Mouse (Mus musculus) embryonic facial prominence, embryonic 14.5 days (tissue): Measurements from ENCODE around the gene Zfp354c. TPM values are rescaled to one million over a fixed set of nuclear protein-coding genes. Genes with fewer than 3 reads are reported as not detected.

Experiments
- ATAC-seq: fragments of 200-750 bp; cut with Nextera tagmentation; 2 replicates; pipeline ENCODE4 v1.8.0; 2017; ENCODE audit warnings: low read depth, moderate number of reproducible peaks, moderate TSS enrichment
- DNase-seq: peaks from one replicate; pipeline ENCODE4 v3.0.0-alpha.2; 2015; ENCODE audit warnings: low spot score
- H3K27ac ChIP-seq: fragments of 300-500 bp; sonication (generic); replicated peaks from 2 replicates; pipeline ENCODE4 v1.5.1; 2014; ENCODE audit warnings: low read depth, mild to moderate bottlenecking, low read length, moderate library complexity
- H3K27me3 ChIP-seq: fragments of 300-500 bp; sonication (generic); replicated peaks from 2 replicates; pipeline ENCODE4 v1.6.1; 2014; ENCODE audit warnings: low read length; ENCODE audit not compliant: control insufficient read depth, insufficient read depth
- H3K36me3 ChIP-seq: fragments of 300-500 bp; sonication (generic); 2 replicates; pipeline ENCODE4 v1.6.1; 2014; ENCODE audit warnings: low read length, mixed read lengths; ENCODE audit not compliant: control insufficient read depth, insufficient read depth
- H3K4me1 ChIP-seq: fragments of 300-500 bp; sonication (generic); 2 replicates; pipeline ENCODE4 v1.6.1; 2014; ENCODE audit warnings: antibody characterized with exemption, low read length; ENCODE audit not compliant: control insufficient read depth, insufficient read depth
- H3K4me2 ChIP-seq: fragments of 300-500 bp; sonication (generic); 2 replicates; pipeline ENCODE4 v1.6.1; 2014; ENCODE audit warnings: low read depth, mild to moderate bottlenecking, low read length, moderate library complexity, mixed read lengths
- H3K4me3 ChIP-seq: fragments of 300-500 bp; sonication (generic); 2 replicates; pipeline ENCODE4 v1.5.1; 2014; ENCODE audit warnings: low read depth, mild to moderate bottlenecking, low read length
- H3K9ac ChIP-seq: fragments of 300-500 bp; sonication (generic); 2 replicates; pipeline ENCODE4 v1.6.1; 2014; ENCODE audit warnings: low read depth, mild to moderate bottlenecking, low read length, moderate library complexity, mixed read lengths
- H3K9me3 ChIP-seq: fragments of 300-500 bp; sonication (generic); 2 replicates; pipeline ENCODE4 v1.6.1; 2016; ENCODE audit warnings: low read length; ENCODE audit not compliant: control insufficient read depth
- WGBS: fragments of 180-500 bp; shearing (Covaris S2); extraction: QIAGEN DNeasy Blood & Tissue Kit; methylation state at CpG from one replicate; pipeline ENCODE4 v1.1.7; 2014; 5-methylcytosine and 5-hydroxymethylcytosine counted together
- polyA plus RNA-seq: library from polyadenylated mRNA; unstranded; fragments of >200 nt; fragmentation: Nextera tagmentation; extraction: Ambion mirVana; gene quantifications from 2 replicates; pipeline ENCODE4 v1.2.1, GENCODE M21; 2014

Zfp354c gene
- 45.9 and 49.4 TPM in 2 replicates for polyA plus RNA-seq

DNA sequence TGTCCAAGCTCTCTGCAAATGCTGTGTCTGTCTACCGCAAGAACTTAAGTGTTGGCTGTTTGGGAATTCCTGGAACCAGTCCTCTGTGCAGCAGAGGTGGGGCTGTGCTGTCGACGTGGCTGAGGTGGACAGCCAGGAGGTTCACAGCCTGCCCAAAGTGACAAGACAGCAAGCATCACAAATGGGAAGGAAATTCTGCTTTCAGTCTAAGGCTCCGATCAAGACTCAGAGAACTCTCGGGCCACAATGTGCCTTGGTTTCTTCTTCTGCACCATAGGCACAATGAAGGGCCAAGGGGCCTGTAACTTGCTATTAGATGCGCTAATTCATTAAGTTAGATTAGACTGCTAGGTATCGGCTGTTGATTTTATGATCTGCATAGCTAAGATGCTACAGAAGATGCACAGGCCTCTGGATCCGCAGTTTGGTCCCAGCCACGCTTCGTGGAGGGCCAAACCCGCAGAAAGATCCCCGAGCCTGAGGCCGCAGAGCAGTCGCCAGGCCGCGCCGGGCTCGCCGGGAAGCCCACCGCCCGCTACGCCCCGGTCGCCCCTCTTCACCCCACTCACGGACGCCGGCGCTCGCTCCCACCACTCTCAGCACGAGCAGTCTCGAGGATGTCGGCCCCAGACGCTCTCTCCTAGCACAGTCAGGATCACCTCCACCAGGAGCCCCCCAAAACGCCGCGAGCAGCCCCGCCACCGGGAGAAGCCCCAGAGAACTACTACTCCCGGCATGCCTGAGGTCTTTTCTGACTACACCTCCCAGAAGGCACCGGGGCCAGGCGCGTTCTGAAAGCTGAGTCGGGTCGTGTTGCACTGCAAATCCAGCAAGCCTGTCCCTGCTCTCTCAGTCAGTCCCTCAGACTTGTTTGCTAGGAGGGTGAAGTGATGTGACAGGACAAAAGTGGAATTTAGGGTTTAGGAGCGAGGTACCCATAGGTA is at the start of gene Zfp354c:
Gene Zfp354c, minus strand, starts transcription at position 715 of the 944 bp plus-strand sequence.
- ATAC-seq (peak; percentile 98), DNase-seq (peak; percentile 96)
- Histone ChIP-seq H3K9me3 (no peaks in the 10 kb centered on the region), H3K9ac (peak within 1 kb of the TSS; percentile 89), H3K4me3 (peak within 1 kb of the TSS; percentile 85), H3K27me3 (no peaks in the 10 kb centered on the region), H3K36me3 (peaks cover 32% of the 10 kb centered on the region), H3K27ac (peak within 1 kb of the TSS; percentile 81), H3K4me1 (peaks cover 7% of the 10 kb centered on the region; the same call in 1 of the 2 replicates), H3K4me2 (peak within 1 kb of the TSS; percentile 78)
- WGBS = 1% methylated on average over 37 of the region's 45 CpGs

DNA sequence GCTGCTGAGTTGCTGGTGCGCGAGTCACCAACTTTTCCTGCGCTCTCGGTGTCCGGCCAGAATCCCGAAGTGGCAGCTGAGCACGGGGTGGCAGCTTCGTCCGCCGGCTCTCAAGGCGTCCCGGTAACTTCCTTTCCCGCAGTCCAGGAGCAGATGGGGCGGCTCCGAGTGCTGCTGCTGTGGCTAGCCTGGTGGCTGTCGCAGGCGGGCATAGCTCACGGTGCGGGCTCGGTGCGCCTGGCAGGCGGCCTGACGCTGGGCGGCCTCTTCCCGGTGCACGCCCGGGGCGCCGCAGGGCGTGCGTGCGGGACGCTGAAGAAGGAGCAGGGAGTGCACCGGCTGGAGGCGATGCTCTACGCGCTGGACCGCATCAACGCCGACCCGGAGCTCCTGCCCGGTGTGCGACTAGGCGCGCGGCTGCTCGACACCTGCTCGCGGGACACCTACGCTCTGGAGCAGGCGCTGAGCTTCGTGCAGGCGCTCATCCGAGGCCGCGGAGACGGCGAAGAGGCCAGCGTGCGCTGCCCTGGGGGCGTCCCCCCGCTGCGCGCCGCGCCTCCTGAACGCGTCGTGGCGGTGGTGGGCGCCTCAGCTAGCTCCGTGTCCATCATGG is 23.6 kb upstream of the Zfp354c start:
- under 1% methylated on average over 26 of the region's 72 CpGs for WGBS
- peaks cover 55% of the 10 kb centered on the region for H3K27me3 ChIP-seq
- no peak for ATAC-seq

DNA sequence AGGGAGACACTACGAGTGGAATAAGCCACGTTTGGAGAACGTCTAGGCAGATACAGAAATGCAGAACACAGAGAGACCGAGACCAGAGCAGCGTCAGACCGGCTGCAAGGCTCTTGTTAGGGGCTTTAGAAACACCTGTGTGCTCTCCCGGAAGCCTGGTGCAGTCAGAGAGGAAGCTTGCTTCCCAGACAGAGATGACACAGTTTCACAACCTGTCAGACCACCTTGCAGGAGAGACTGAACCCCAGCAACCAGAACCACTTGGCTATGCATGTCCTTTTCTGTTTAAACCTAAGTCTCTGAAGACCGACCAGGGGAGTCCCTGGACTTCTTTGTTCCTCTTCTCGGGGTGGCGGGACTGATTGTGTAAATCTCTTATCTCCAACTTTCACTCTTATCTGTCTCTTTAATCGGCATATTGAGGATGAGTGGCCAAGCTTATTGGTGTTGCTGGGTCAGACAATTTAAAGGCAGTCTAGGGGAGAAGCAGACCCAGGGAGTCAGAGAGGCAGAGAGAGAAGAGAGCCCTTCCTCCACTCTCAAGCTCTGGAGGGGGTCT is 22.7 kb upstream of the Zfp354c start, which contains the start of gene Grm6:
Gene Grm6, plus strand, starts transcription at position 509 of the 559 bp plus-strand sequence.
- H3K27ac ChIP-seq = no peak within 1 kb of the TSS
- H3K4me2 ChIP-seq = peak within 1 kb of the TSS; percentile 83
- peak within 1 kb of the TSS; percentile 43 for H3K4me3 ChIP-seq
- ATAC-seq (no peak), DNase-seq (peak; percentile 5)
- H3K9ac ChIP-seq = peak within 1 kb of the TSS; percentile 44
- H3K36me3 ChIP-seq = no peaks in the 10 kb centered on the region
- 5% methylated on average over 11 of the region's 11 CpGs for WGBS
- H3K9me3 ChIP-seq = peaks cover 3% of the 10 kb centered on the region; the same call in 1 of the 2 replicates
- H3K4me1 ChIP-seq = peaks cover 6% of the 10 kb centered on the region; the same call in 1 of the 2 replicates
- H3K27me3 ChIP-seq = peaks cover 55% of the 10 kb centered on the region

More for the DNA sequence above, 23.6 kb upstream of the Zfp354c start:
- peak overlapping the region; percentile 44 for H3K9ac ChIP-seq
- DNase-seq = peak; percentile 2
- no peaks in the 10 kb centered on the region for H3K36me3 ChIP-seq
- peak overlapping the region; percentile 43 for H3K4me3 ChIP-seq
- H3K9me3 ChIP-seq = peaks cover 3% of the 10 kb centered on the region; the same call in 1 of the 2 replicates
- peaks cover 6% of the 10 kb centered on the region; the same call in 1 of the 2 replicates for H3K4me1 ChIP-seq
- H3K27ac ChIP-seq = no peak overlapping the region
- peak overlapping the region; percentile 83 for H3K4me2 ChIP-seq

DNA sequence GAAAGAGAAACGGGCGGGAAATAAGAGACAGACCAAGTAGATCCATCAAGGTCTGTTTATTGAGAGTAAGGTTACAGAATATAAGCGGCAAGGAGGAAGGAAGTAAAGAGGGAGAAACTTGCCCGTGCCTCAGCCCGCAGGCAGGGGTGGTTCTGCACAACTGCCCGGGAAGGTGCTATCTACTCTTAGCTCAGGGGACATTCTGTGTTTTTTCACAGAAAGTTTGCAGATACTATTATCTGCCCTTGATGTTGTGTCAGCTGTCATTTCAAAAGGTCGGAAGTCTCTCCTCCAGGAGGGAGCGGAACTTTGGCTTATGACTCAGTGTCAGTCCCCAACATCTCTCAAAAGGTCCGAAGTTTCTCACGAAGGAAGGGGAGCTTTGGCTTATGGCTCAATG is 21.8 kb upstream of the Zfp354c start:
- Histone ChIP-seq H3K4me2 (no peak overlapping the region), H3K27me3 (peaks cover 55% of the 10 kb centered on the region), H3K36me3 (no peaks in the 10 kb centered on the region), H3K4me3 (no peak overlapping the region), H3K27ac (no peak overlapping the region), H3K9ac (no peak overlapping the region), H3K4me1 (peaks cover 6% of the 10 kb centered on the region; the same call in 1 of the 2 replicates), H3K9me3 (peaks cover 3% of the 10 kb centered on the region; the same call in 1 of the 2 replicates)
- DNase-seq (no peak), ATAC-seq (no peak)
- WGBS = 5% methylated on average over 10 of the region's 10 CpGs

DNA sequence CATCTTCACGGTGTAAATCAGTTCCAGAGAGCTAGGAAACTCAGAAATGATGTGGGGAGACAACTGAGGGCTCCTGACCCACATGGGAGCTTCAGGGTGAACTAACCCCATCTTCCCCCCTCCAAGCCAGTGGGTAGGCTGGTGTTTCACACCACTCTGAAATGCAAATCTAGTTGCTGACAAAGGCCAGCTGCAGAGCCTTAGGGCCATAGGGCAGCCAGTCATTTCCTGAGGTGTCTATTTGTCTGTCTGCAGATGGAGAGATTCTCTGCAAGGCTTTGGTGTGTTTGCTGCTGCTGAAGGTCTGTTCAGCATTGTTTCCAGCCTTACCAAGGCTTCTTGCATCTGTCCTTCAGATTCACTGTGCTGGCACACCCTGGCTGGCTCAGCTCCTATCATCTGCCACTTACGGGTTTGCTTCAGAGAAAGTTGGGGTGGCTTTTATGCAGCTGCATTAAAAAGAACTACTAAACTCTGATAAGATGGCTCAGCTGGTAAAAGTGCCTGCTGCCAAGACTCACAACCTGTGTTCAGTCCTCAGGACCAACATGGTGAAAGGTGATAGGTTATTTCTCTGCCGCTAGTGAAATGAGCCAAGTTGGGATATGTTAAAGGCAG is 21.1 kb upstream of the Zfp354c start:
- Histone ChIP-seq H3K9me3 (peaks cover 3% of the 10 kb centered on the region; the same call in 1 of the 2 replicates), H3K27me3 (peaks cover 55% of the 10 kb centered on the region), H3K4me1 (peaks cover 6% of the 10 kb centered on the region; the same call in 1 of the 2 replicates), H3K36me3 (no peaks in the 10 kb centered on the region), H3K4me3 (no peak overlapping the region), H3K9ac (no peak overlapping the region), H3K4me2 (no peak overlapping the region), H3K27ac (no peak overlapping the region)
- no peak for DNase-seq
- 40% methylated on average over 3 of the region's 3 CpGs for WGBS
- no peak for ATAC-seq

DNA sequence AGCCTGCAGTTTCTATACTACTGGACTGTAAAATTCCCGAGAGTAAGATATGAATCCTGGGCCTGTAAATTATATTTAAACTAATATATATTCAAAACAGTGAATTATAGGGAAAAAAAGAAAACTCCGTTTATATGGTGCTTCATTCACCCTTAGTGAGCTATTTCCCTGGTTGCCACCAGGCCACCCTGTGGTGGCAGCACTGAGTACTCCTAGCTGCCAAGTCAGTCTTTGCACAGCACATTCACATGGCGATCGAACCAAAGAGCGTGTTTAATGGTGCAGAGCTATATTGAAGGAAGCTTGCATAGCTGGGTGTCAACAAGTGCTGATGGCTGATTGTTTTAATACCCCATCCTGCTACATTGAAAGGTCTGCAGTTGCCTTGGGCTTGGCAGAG is 19.5 kb upstream of the Zfp354c start:
- Histone ChIP-seq H3K4me2 (no peak overlapping the region), H3K4me1 (peaks cover 6% of the 10 kb centered on the region; the same call in 1 of the 2 replicates), H3K4me3 (no peak overlapping the region), H3K27ac (no peak overlapping the region), H3K9me3 (peaks cover 3% of the 10 kb centered on the region; the same call in 1 of the 2 replicates), H3K36me3 (no peaks in the 10 kb centered on the region), H3K27me3 (peaks cover 41% of the 10 kb centered on the region), H3K9ac (no peak overlapping the region)
- no peak for ATAC-seq
- no peak for DNase-seq
- 69% methylated on average over 5 of the region's 5 CpGs for WGBS

DNA sequence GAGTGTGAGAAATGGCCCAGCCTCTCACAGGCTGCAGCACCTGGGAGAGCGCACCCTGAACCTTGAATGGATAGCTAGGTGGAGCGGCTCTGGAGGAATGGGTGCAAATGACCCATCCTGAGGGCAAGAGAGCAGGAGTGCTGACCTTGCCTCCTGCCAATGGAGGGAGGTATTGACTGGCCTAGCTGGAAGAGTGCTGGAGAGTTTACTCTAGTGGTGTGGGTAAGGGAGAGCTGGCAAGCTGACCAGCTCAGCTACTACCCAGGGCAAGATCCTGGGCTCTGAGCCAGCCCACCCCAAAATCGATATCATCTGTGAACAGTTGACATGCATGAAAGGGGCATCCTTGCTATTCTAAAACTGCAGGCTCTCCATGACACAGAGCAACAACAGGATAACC is 18.4 kb upstream of the Zfp354c start:
- no peak for DNase-seq

More for the DNA sequence above, 18.4 kb upstream of the Zfp354c start:
- no peak overlapping the region for H3K4me2 ChIP-seq
- ATAC-seq = no peak
- H3K27me3 ChIP-seq = peaks cover 30% of the 10 kb centered on the region
- H3K36me3 ChIP-seq = no peaks in the 10 kb centered on the region
- no peak overlapping the region for H3K4me3 ChIP-seq
- H3K4me1 ChIP-seq = peaks cover 4% of the 10 kb centered on the region; the same call in 1 of the 2 replicates
- no peak overlapping the region for H3K27ac ChIP-seq
- no peak overlapping the region for H3K9ac ChIP-seq
- 85% methylated on average over 3 of the region's 3 CpGs for WGBS
- peaks cover 3% of the 10 kb centered on the region; the same call in 1 of the 2 replicates for H3K9me3 ChIP-seq
